Mouse (Mus musculus): ENCODE data around the gene Gm21992. TPM values are rescaled to one million over a fixed set of nuclear protein-coding genes. Genes with fewer than 3 reads are reported as not detected.

Gm21992 gene
- total RNA-seq, 1 experiment: 40.0 TPM

DNA sequence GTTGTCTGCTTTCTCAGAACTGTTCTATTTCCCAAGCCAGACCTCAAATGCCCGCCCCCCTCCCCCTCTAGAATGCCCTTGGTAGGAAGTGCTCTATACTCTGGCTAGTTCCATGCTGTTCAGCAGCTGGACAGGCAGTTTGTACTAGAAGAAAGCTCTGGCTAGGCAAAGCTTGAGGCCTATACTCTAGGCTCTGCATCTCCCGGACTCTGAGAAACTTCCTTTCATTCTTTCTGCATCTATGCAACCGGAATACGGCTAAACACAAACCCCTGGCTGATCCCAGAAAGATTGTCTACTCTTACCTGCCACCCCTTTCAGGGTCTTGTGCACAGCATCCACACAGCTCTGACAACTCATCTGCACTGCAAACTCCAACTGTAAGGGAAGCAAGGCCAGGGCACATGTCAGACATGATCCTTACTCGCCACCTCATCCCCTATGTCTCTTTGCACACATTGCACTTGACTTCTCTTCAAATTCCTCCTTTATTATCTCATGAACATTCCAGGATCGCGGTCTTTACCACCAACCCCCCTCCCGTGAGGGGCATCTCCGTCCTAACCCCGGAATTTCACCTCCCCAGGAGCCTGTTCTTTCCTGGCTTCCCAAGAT is 27.2 kb upstream of the Gm21992 start:
- no peak for DNase-seq (ENCODE audit: low read depth, low spot score)
- in situ Hi-C loops (cut with MboI; ENCODE audit: low sequenced_read_pairs in 2 of 2, unreplicated experiment in 2 of 2): no loop called here
- H3K9ac ChIP-seq (ENCODE audit: insufficient read depth, low read depth, low read length, poor library complexity, severe bottlenecking): peak overlapping the region; percentile 73
- peaks cover 6 to 7% of the 10 kb centered on the region in 2 experiments; a peak in 2 of 4 replicates for H3K4me1 ChIP-seq (ENCODE audit: control insufficient read depth in 2 of 2, insufficient read depth in 2 of 2, low read length in 2 of 2, poor library complexity in 1 of 2)
- no peak overlapping the region for H3K27ac ChIP-seq (ENCODE audit: insufficient read depth, low read depth, low read length, poor library complexity, severe bottlenecking)
- TF ChIP-seq HCFC1 (IDR thresholded peaks at IDR 0.05; ENCODE audit: borderline replicate concordance, insufficient read depth, low read length): no peak
- TF ChIP-seq CHD2 (IDR thresholded peaks at IDR 0.05; ENCODE audit: low read depth, low read length): no peak
- no peak for TF ChIP-seq ZNF384 (IDR thresholded peaks at IDR 0.05; ENCODE audit: low read depth, low read length)
- TF ChIP-seq MAFK (IDR thresholded peaks at IDR 0.05; ENCODE audit: insufficient read depth, low read depth, low read length): no peak
- TF ChIP-seq ZC3H11A (IDR thresholded peaks at IDR 0.05; ENCODE audit: borderline replicate concordance, low read depth, low read length): no peak
- peaks cover 2% of the 10 kb centered on the region; the same call in 1 of the 2 replicates for H3K36me3 ChIP-seq (ENCODE audit: control insufficient read depth, insufficient read depth, low read length, poor library complexity, severe bottlenecking)
- peak overlapping the region; percentile 64 to 66 for H3K4me3 ChIP-seq (ENCODE audit: insufficient read depth in 1 of 2, low read depth in 1 of 2, low read length in 2 of 2, poor library complexity in 1 of 2, severe bottlenecking in 1 of 2)
- no peaks in the 10 kb centered on the region for H3K9me3 ChIP-seq (ENCODE audit: control insufficient read depth, insufficient read depth, low read depth, low read length)

DNA sequence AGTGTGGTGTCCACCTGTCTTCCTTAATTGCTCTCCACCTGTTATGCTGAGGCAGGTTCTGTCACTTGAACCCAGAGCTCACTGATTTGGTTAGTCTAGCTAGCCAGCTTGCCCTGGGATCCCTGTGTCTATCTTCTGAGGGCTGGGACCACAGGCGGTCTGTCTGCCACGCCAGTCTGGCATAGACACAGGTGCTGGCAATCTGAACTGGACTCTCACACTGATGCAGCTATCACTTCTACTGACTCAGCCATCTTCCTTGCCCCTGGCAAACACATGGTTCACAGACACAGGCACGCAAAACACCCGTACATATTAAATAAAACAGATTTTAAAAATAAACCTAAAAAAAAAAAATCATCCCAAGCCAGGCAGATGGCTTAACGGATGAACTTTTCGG is 25.6 kb upstream of the Gm21992 start:
- H3K4me3 ChIP-seq (ENCODE audit: insufficient read depth in 1 of 2, low read depth in 1 of 2, low read length in 2 of 2, poor library complexity in 1 of 2, severe bottlenecking in 1 of 2): no peak overlapping the region
- no peak for DNase-seq (ENCODE audit: low read depth, low spot score)
- peaks cover 6 to 7% of the 10 kb centered on the region in 2 experiments; a peak in 3 of 4 replicates for H3K4me1 ChIP-seq (ENCODE audit: control insufficient read depth in 2 of 2, insufficient read depth in 2 of 2, low read length in 2 of 2, poor library complexity in 1 of 2)
- no peak overlapping the region for H3K27ac ChIP-seq (ENCODE audit: insufficient read depth, low read depth, low read length, poor library complexity, severe bottlenecking)
- H3K36me3 ChIP-seq (ENCODE audit: control insufficient read depth, insufficient read depth, low read length, poor library complexity, severe bottlenecking): peaks cover 4% of the 10 kb centered on the region; the same call in 1 of the 2 replicates
- in situ Hi-C loops (cut with MboI; ENCODE audit: low sequenced_read_pairs in 2 of 2, unreplicated experiment in 2 of 2): no loop called here
- no peak overlapping the region for H3K9ac ChIP-seq (ENCODE audit: insufficient read depth, low read depth, low read length, poor library complexity, severe bottlenecking)
- H3K9me3 ChIP-seq (ENCODE audit: control insufficient read depth, insufficient read depth, low read depth, low read length): no peaks in the 10 kb centered on the region
- TF ChIP-seq ZNF384 (IDR thresholded peaks at IDR 0.05; ENCODE audit: low read depth, low read length) (no peak), MAFK (IDR thresholded peaks at IDR 0.05; ENCODE audit: insufficient read depth, low read depth, low read length) (no peak), HCFC1 (IDR thresholded peaks at IDR 0.05; ENCODE audit: borderline replicate concordance, insufficient read depth, low read length) (no peak), CHD2 (IDR thresholded peaks at IDR 0.05; ENCODE audit: low read depth, low read length) (no peak)

DNA sequence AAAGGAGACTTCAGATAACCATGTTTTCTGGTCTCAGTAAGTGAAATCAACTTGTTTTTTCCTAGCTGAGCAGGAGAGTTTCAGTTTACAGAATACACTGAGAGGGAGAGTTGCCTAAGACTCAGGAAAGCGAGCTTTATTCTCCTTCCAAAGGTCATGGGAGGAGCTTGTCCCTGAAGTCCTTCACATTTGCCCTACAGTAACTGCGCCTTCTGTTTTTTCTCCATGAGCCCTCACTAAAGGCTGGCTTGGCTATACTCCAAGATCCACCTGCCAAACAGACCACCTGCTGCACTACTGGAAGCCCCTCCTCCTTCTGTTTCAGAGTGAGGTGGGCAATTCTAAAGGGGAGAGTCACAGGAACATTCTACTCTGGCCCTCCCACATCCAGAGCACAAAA is 24.7 kb upstream of the Gm21992 start:
- no peak overlapping the region; the same call in 1 of the 2 replicates for H3K27ac ChIP-seq (ENCODE audit: insufficient read depth, low read depth, low read length, poor library complexity, severe bottlenecking)
- no peak for TF ChIP-seq MAFK (IDR thresholded peaks at IDR 0.05; ENCODE audit: insufficient read depth, low read depth, low read length)
- TF ChIP-seq HCFC1 (IDR thresholded peaks at IDR 0.05; ENCODE audit: borderline replicate concordance, insufficient read depth, low read length): no peak
- TF ChIP-seq ZC3H11A (IDR thresholded peaks at IDR 0.05; ENCODE audit: borderline replicate concordance, low read depth, low read length): no peak
- TF ChIP-seq CHD2 (IDR thresholded peaks at IDR 0.05; ENCODE audit: low read depth, low read length): no peak
- no peak for TF ChIP-seq ZNF384 (IDR thresholded peaks at IDR 0.05; ENCODE audit: low read depth, low read length)
- peaks cover 4% of the 10 kb centered on the region; the same call in 1 of the 2 replicates for H3K36me3 ChIP-seq (ENCODE audit: control insufficient read depth, insufficient read depth, low read length, poor library complexity, severe bottlenecking)
- no peaks in the 10 kb centered on the region for H3K9me3 ChIP-seq (ENCODE audit: control insufficient read depth, insufficient read depth, low read depth, low read length)
- H3K4me3 ChIP-seq (ENCODE audit: insufficient read depth in 1 of 2, low read depth in 1 of 2, low read length in 2 of 2, poor library complexity in 1 of 2, severe bottlenecking in 1 of 2): no peak overlapping the region
- peaks cover 6 to 7% of the 10 kb centered on the region in 2 experiments; a peak in 3 of 4 replicates for H3K4me1 ChIP-seq (ENCODE audit: control insufficient read depth in 2 of 2, insufficient read depth in 2 of 2, low read length in 2 of 2, poor library complexity in 1 of 2)
- H3K9ac ChIP-seq (ENCODE audit: insufficient read depth, low read depth, low read length, poor library complexity, severe bottlenecking): no peak overlapping the region
- in situ Hi-C loops (cut with MboI; ENCODE audit: low sequenced_read_pairs in 2 of 2, unreplicated experiment in 2 of 2): no loop called here
- no peak for DNase-seq (ENCODE audit: low read depth, low spot score)

DNA sequence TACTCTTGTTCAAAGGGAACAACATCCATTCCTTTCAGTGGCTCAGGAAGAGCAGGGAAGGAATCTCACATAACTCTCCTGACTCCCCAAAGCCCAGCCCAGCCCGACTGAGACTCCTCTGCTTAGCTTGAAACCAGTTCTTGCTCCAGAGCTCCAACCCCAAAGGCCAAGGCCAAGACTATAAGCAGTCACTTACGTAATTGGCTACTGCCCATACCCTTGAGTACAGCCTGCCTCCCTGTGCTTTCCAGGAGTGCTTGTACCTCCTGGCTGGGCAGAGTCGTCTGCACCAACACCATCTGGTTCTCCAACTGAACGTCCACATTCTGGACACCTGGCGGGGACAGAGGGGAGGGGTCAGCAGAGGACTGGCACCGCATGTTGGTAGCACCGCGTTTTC is 22.6 kb upstream of the Gm21992 start:
- Histone ChIP-seq H3K4me3 (ENCODE audit: insufficient read depth in 1 of 2, low read depth in 1 of 2, low read length in 2 of 2, poor library complexity in 1 of 2, severe bottlenecking in 1 of 2) (no peak overlapping the region), H3K9me3 (ENCODE audit: control insufficient read depth, insufficient read depth, low read depth, low read length) (no peaks in the 10 kb centered on the region), H3K36me3 (ENCODE audit: control insufficient read depth, insufficient read depth, low read length, poor library complexity, severe bottlenecking) (peaks cover 4% of the 10 kb centered on the region; the same call in 1 of the 2 replicates), H3K4me1 (ENCODE audit: control insufficient read depth in 2 of 2, insufficient read depth in 2 of 2, low read length in 2 of 2, poor library complexity in 1 of 2) (peaks cover 7% of the 10 kb centered on the region in 2 experiments; a peak in 3 of 4 replicates), H3K9ac (ENCODE audit: insufficient read depth, low read depth, low read length, poor library complexity, severe bottlenecking) (no peak overlapping the region), H3K27ac (ENCODE audit: insufficient read depth, low read depth, low read length, poor library complexity, severe bottlenecking) (no peak overlapping the region)
- in situ Hi-C loops (cut with MboI; ENCODE audit: low sequenced_read_pairs in 2 of 2, unreplicated experiment in 2 of 2): no loop called here
- no peak for DNase-seq (ENCODE audit: low read depth, low spot score)
- TF ChIP-seq CHD2 (IDR thresholded peaks at IDR 0.05; ENCODE audit: low read depth, low read length) (no peak), MAFK (IDR thresholded peaks at IDR 0.05; ENCODE audit: insufficient read depth, low read depth, low read length) (no peak), HCFC1 (IDR thresholded peaks at IDR 0.05; ENCODE audit: borderline replicate concordance, insufficient read depth, low read length) (no peak)
